Mouse (Mus musculus) kidney, postnatal 10 days (tissue): ENCODE measurements around the gene Lilr4b.
"Not testable (repeated sequence)": the region's sequence is repeated elsewhere in the genome, so short reads cannot be mapped to it uniquely, and the experiment has no call there.

ENCODE experiments used
- DNase-seq: peaks from one replicate; pipeline ENCODE4 v3.0.0; 2021; ENCODE audit warnings: mixed read lengths

The Lilr4b gene

DNA sequence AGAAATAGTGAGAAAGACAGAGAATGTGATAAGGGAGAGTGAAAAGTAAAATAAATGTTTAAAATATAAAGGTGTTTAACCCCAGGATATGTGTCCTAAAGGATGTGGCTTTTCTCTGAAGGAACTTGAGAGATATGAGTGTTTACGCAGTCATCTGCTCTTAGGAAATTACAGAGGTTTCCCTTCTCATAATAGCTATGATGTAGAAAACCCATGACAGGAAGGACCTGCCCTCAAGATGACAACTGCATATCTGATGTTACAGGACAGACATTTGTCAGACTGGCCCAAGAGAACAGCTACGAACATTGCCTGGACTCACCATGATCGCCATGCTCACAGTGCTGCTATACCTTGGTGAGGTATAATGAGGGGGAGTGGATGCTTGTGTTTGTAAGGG lies at the start of gene Lilr4b, which contains the start of gene Gm49339:
Lilr4b (plus strand) TSS at position 236 of the 400 bp plus-strand sequence.
Gm49339 (plus strand) TSS at position 216 of the 400 bp plus-strand sequence.
- not testable (repeated sequence) for DNase-seq

DNA sequence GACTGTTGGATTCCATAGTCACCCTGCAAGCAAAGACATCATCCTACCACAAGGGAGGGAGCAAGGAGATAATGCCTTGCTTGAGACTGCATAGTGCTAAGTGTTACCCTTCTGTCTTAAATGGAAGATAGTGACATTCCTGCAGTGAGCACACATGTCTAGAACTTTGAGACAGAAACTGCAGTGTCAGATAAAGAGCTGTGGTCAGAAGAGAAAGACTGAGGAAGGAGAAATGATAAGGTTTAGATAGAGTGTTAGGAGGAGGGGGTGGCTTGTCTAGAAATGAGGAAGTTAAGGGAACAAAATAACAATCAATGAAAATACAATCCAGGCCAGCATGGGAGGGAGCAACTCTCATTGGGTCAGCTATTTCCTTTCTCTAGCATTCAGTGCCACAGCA lies 47.5 kb upstream of the Lilr4b start:
- no peak for DNase-seq

DNA sequence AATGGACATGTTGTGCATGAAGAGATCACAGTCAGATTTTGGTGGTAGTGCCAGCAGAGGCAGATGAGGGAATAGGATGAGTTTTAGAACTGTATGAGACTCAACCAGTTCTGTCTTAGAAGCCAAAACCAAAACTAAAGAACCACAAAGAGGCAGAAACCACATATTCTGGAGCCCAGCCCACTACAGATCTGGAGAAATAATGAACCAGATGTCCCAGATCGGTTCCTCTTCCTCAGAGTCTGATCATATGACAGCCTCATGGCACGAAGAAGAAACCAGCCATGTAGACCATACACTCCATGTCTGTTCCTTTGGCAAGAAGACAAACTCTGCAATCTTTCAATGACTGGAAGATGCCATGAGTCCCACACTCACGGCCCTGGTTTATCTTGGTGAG lies 44.7 kb upstream of the Lilr4b start:
- DNase-seq = no peak

DNA sequence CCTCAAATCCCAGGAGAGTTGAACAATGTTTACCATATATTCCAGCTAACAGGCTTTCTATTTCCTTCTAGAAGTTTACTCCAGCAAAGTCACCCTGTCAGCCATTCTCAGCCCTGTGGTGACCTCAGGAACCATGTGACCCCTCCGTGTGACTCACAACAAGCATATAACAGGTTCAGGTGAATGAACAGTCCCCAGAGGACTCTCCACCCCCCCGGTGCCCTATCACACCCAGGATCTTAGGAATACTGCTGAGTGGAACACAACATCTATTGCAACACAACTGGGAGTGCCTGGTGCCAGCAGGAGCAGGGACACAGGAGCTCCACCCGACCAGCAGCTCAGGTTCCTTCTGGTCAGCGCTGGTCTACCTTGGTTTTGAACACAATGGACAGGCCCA lies 28.8 kb upstream of the Lilr4b start:
- DNase-seq = no peak

DNA sequence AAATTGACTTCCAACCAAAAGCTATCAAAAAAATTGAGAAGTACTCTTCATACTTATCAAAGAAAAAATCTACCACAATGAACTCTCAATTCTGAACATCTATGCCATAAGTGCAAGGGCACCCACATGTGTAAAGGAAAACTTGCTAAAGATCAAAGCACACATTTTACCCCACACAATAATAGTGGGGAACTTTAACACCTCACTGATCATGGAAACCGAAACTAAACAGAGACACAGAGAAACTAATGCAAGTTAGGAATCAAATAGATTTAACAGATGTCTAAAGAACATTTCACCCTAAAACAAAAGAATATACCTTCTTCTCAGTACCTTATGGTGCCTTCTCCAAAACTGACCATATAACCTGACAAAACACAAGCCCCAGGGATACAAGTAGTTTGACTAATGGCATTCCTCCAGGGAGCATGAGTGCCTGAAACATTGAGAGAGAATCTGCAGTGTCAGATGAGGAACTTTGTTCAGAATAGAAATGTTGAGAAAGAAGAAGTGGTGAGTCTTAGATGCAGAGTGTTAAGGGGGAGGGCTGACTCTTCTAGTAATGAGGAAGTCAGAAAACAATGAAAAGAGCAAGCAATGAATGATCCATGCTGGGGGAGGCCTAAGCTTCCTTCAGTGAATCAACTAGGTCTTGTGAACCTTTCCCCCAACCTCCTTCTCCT lies 26.7 kb upstream of the Lilr4b start:
- DNase-seq = no peak

DNA sequence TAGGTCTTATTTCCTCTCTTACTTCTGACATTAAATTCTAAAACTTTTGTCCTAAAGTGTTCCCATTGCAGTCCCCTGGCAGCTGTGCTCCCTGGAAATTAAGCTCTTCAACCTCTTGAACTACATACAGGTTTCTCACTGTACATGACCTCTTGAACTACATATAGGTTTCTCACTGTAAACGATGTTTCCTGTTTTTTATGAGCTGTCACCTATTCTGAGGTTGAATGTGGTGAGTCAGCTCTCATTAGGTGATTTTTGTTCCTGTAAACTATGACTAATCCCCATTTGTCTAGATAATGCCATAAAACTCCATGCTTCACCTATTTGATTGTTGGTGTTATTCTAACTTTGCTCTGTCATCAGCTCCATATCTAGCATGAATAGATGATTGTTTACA lies 26.1 kb upstream of the Lilr4b start:
- DNase-seq = no peak

DNA sequence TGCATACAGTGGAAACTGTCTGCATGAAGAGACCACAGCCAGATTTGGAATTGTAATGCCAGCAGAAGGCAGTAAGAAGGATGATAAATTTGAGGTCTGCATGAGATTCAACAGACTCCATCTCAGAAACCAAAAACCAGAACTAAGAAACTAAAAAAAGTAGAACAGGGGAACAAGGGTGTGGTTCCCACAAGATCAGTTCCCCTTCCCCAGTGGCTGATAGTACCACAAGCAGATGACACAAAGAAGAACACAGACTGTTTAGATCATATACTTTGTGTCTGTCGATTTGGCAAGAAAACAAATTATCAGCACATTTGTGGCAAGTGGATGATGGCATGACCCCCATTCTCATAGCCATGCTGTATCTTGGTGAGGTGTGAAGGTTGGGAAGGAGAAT lies 24.7 kb upstream of the Lilr4b start:
- DNase-seq = no peak

DNA sequence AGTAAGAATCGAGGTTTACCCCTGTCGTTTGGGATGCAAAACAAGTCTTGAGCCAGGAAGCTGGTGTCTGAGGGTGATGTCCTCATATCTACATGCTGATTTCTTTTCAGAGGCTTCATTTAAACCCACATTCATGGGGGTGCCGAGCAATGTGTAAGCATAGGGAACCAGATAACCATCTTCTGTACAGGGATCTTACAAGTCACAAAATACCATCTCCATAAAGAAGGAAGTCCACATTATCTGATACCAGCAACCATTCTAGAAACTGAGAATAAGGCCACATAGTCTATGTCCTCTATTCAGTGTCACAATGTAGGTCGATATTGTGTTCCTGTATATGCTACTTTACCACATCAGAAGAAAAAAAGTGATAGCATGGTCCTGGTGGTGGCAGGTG lies 24.1 kb upstream of the Lilr4b start:
- DNase-seq = no peak

DNA sequence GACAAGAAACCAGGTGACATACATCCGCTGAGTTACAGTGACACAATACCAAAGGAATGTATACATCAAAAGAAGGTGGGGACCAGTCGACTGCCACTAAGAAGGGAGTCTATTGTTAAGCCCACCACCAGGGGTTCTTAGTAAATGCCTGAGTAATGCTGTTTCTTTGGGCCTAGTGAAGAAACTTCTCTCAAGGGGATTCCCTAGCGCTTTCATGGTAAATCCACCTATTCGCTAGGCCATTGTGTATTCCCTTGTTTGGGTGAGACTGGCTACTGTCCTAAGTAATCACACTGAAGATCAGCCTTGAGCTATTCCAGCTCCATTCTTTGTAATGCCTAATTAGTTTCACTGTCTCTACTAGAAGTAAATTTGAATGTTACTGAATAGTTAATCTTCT lies 16.6 kb upstream of the Lilr4b start:
- not testable (repeated sequence) for DNase-seq

DNA sequence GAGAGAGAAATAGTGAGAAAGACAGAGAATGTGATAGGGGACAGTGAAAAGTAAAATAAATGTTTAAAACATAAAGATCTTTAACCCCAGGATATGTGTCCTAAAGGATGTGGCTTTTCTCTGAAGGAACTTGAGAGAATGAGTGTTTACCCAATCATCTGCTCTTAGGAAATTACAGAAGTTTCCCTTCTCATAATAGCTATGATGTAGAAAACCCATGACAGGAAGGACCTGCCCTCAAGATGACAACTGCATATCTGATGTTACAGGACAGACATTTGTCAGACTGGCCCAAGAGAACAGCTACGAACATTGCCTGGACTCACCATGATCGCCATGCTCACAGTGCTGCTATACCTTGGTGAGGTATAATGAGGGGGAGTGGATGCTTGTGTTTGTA lies 10.3 kb downstream of the Lilr4b start, which contains the start of gene Lilrb4a:
Lilrb4a (plus strand) TSS at position 266 of the 400 bp plus-strand sequence.
- not testable (repeated sequence) for DNase-seq

DNA sequence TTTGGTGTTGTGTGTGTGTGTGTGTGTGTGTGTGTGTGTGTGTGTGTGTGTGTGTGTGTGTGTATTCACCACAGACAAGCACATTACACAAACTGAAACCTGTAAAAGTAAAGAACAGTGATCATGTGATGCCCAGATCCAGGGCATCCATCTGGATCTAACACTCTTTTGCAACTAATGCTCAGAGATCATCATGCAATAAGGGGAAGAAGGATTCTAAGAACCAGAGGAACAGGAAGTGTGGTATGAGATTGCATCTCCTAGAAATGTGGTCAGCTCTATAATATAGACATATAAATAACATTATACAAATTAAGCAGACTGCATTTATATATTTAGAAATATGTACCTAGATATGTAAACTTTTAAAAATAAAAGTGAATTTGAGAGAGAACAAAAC lies 39.6 kb downstream of the Lilr4b start:
- DNase-seq = no peak

DNA sequence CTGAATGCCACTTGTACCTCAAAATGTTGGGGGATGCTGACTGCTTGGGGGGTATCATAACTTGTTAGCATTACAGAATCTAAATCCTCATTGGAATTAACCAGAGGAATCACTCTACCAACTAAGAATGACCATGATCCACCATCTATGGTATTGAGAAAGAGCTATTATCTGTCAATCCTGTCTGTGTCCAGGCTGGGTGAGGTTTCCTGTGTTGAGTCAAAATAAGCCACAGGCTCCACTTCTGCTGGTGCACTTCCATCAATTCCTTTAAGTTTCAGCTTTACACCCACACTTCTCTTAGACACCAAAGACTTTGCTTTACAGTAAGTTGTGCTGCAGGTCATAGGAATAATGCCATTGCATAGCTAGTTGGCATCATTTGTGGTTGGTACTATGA lies 41.0 kb downstream of the Lilr4b start:
- DNase-seq = no peak

DNA sequence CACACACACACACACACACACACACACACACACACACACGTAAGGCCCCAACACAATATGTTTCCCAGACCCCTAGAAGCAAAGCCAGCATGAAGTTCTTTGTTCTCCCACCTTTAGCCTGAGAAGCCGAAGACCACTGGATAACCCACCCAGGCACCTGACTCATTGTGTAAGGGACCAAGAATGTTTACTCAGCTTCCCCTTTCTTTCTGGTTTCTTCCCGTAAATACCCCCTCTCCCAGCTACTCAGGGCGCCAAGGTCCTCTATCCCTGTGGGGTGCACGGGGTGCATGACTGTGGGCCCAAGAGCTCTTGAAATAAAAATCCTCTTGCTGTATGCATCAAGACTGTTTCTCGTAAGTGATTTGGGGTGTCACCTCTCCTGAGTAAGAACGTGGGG lies 45.7 kb downstream of the Lilr4b start:
- DNase-seq = no peak

DNA sequence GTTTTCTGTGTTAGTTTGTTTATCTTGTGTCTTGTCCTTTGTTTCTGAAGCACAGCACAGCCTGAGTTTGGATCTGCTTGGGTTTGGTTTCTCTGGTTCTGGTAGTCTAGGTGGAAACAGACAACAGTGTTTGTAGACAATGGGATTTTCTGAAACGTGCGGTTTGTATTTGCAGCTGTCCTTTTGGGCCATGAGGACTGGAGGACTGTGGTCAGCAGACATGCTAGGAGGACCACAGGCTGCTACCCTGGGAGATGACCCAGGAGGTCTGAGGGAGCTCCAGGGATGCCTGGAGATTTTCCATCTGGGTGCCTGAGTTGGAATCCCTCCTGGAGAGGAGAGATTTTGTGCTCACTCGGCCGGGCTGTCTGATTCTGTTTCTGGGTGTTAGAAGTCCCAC lies 46.2 kb downstream of the Lilr4b start:
- DNase-seq = no peak

DNA sequence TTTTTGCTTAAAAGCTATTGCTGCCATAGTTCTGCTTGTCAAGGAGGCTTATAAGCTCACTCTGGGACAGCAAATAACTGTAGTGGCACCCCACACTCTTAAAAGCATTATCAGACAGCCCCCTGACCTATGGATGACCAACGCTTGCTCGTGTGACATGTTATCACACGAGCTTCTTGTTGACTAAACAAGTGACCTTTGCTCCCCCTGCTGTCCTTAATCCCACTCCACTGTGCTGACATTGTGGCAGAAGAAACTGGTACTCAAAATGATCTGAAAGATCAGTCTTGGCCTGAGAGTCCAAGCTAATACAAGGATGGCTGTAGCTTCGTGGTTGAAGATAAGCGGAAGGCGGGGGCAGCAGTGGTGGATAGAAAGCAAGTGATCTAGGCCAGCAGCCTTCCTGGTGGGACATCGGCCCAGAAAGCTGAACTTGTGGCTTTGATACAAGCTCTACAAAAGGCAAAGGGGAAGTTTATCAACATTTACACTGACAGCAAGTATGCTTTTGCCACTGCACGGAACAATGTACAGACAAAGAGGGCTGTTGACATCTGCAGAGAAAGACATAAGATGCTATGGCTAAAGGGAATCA lies 48.5 kb downstream of the Lilr4b start:
- DNase-seq = no peak

DNA sequence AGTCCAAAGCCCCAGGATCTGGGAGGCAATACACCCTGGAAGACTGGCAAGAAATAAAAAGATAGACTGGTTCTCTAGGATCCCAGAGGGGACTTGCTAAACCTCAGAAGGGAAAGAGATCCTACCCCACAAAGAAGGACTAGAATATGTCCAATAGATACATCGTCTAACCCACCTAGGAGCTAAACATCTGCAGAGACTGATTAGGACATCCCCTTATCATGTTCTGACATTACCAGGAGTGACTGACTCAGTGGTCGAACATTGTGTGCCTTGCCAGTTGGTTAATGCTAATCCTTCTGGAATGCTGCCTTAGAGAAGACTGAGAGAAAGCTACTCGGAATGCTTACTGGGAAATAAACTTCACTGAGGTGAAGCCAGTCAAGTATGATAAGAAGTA lies 49.1 kb downstream of the Lilr4b start:
- no peak for DNase-seq

DNA sequence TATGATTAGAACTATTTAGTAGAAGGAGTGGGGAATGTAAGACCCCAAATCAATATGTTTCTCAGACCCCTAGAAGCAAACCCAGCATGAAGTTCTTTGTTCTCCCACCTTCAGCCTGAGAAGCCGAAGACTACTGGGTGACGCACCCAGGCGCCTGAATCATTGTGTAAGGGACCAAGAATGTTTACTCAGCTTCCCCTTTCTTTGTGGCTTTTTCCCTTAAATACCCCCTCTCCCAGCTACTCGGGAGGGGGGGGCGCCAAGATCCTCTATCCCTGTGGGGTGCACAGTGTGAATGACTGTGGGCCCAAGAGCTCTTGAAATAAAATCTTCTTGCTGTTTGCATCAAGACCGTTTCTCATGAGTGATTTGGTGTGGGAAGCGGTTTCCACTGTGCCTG lies 50.4 kb downstream of the Lilr4b start:
- no peak for DNase-seq
